Mouse (Mus musculus) forebrain, embryonic 16.5 days (tissue): Measurements from ENCODE around the gene Gm37240. TPM values are rescaled to one million over a fixed set of nuclear protein-coding genes. Genes with fewer than 3 reads are reported as not detected.

Source experiments
- ATAC-seq: fragments of 200-750 bp; cut with Nextera tagmentation; 2 replicates; pipeline ENCODE4 v1.8.0; 2017; ENCODE audit warnings: mild to moderate bottlenecking, moderate library complexity
- H3K27ac ChIP-seq: fragments of 300-500 bp; sonication (generic); 2 replicates; pipeline ENCODE4 v1.5.1; 2014; ENCODE audit warnings: low read length, control low read depth
- H3K27me3 ChIP-seq: fragments of 300-500 bp; sonication (generic); replicated peaks from 2 replicates; pipeline ENCODE4 v1.6.1; 2014; ENCODE audit warnings: low read length; ENCODE audit not compliant: control insufficient read depth, insufficient read depth
- H3K36me3 ChIP-seq: fragments of 300-500 bp; sonication (generic); 2 replicates; pipeline ENCODE4 v1.6.1; 2014; ENCODE audit not compliant: control insufficient read depth, insufficient read depth
- H3K4me1 ChIP-seq: fragments of 300-500 bp; sonication (generic); replicated peaks from 2 replicates; pipeline ENCODE4 v1.6.1; 2014; ENCODE audit warnings: low read length; ENCODE audit not compliant: control insufficient read depth, insufficient read depth
- H3K4me2 ChIP-seq: fragments of 300-500 bp; sonication (generic); 2 replicates; pipeline ENCODE4 v1.6.1; 2014; ENCODE audit warnings: mild to moderate bottlenecking, low read length, control low read depth
- H3K4me3 ChIP-seq: fragments of 300-500 bp; sonication (generic); replicated peaks from 2 replicates; pipeline ENCODE4 v1.5.1; 2014; ENCODE audit warnings: mild to moderate bottlenecking, low read length, control low read depth
- H3K9ac ChIP-seq: fragments of 300-500 bp; sonication (generic); replicated peaks from 2 replicates; pipeline ENCODE4 v1.6.1; 2014; ENCODE audit warnings: low read depth, low read length, control low read depth
- H3K9me3 ChIP-seq: fragments of 300-500 bp; sonication (generic); 2 replicates; pipeline ENCODE4 v1.6.1; 2016; ENCODE audit warnings: low read length; ENCODE audit not compliant: control insufficient read depth
- WGBS: fragments of 180-500 bp; shearing (Covaris S2); extraction: QIAGEN DNeasy Blood & Tissue Kit; methylation state at CpG from one replicate; pipeline ENCODE4 v1.1.7; 2014; 5-methylcytosine and 5-hydroxymethylcytosine counted together
- polyA plus RNA-seq: library from polyadenylated mRNA; unstranded; fragments of >200 nt; fragmentation: Nextera tagmentation; extraction: Ambion mirVana; gene quantifications from 2 replicates; pipeline ENCODE4 v1.2.1, GENCODE M21; 2015

Gene Gm37240
- polyA plus RNA-seq, 1 experiment from 2014 or later, result 1.6 TPM

- Histone ChIP-seq H3K4me3 (no peak overlapping the region), H3K4me1 (no peaks in the 10 kb centered on the region), H3K4me2 (no peak overlapping the region), H3K27me3 (no peaks in the 10 kb centered on the region), H3K36me3 (no peaks in the 10 kb centered on the region), H3K9ac (no peak overlapping the region), H3K27ac (no peak overlapping the region), H3K9me3 (no peaks in the 10 kb centered on the region)
- WGBS, result 29% methylated on average over 5 of the region's 5 CpGs
- ATAC-seq, result no peak
Measured at GRCm38 (mm10) chr3:85364591-85365343, 522.6 kb downstream of the Gm37240 start.

GRCm38 (mm10) chr3:85362883-85363282 is 524.4 kb downstream of the Gm37240 start:
- Histone ChIP-seq H3K9ac (no peak overlapping the region), H3K27ac (no peak overlapping the region), H3K36me3 (no peaks in the 10 kb centered on the region), H3K4me3 (no peak overlapping the region), H3K9me3 (no peaks in the 10 kb centered on the region), H3K4me1 (no peaks in the 10 kb centered on the region), H3K4me2 (no peak overlapping the region), H3K27me3 (no peaks in the 10 kb centered on the region)
- WGBS, result 76% methylated on average over 7 of the region's 7 CpGs
- no peak for ATAC-seq

- H3K27me3 ChIP-seq, result no peaks in the 10 kb centered on the region
- H3K36me3 ChIP-seq, result no peaks in the 10 kb centered on the region
- no peak overlapping the region for H3K27ac ChIP-seq
Measured at GRCm38 (mm10) chr3:85356373-85356772, 530.9 kb downstream of the Gm37240 start.

GRCm38 (mm10) chr3:85348021-85348420 is 539.3 kb downstream of the Gm37240 start:
- Histone ChIP-seq H3K36me3 (no peaks in the 10 kb centered on the region), H3K9me3 (no peaks in the 10 kb centered on the region), H3K27ac (no peak overlapping the region), H3K4me3 (no peak overlapping the region), H3K4me1 (no peaks in the 10 kb centered on the region), H3K9ac (no peak overlapping the region), H3K27me3 (no peaks in the 10 kb centered on the region), H3K4me2 (no peak overlapping the region)
- 88% methylated on average over 6 of the region's 6 CpGs for WGBS
- no peak for ATAC-seq

More at GRCm38 (mm10) chr3:85356373-85356772, 530.9 kb downstream of the Gm37240 start:
- Histone ChIP-seq H3K4me2 (no peak overlapping the region), H3K9me3 (no peaks in the 10 kb centered on the region), H3K9ac (no peak overlapping the region), H3K4me3 (no peak overlapping the region), H3K4me1 (peaks cover 2% of the 10 kb centered on the region; the same call in 1 of the 2 replicates)
- 81% methylated on average over 3 of the region's 3 CpGs for WGBS
- ATAC-seq, result no peak

- no peak for ATAC-seq
- Histone ChIP-seq H3K4me3 (no peak overlapping the region), H3K4me2 (no peak overlapping the region), H3K4me1 (peaks cover 12% of the 10 kb centered on the region), H3K27ac (no peak overlapping the region), H3K36me3 (no peaks in the 10 kb centered on the region), H3K9ac (no peak overlapping the region), H3K9me3 (no peaks in the 10 kb centered on the region), H3K27me3 (no peaks in the 10 kb centered on the region)
- WGBS, result 89% methylated on average over 12 of the region's 12 CpGs
Measured at GRCm38 (mm10) chr3:85341103-85341860, 546.0 kb downstream of the Gm37240 start.

GRCm38 (mm10) chr3:85340491-85340890 is 546.8 kb downstream of the Gm37240 start:
- Histone ChIP-seq H3K4me3 (no peak overlapping the region), H3K27ac (no peak overlapping the region), H3K36me3 (no peaks in the 10 kb centered on the region), H3K9ac (no peak overlapping the region), H3K9me3 (no peaks in the 10 kb centered on the region), H3K27me3 (no peaks in the 10 kb centered on the region), H3K4me2 (no peak overlapping the region), H3K4me1 (peaks cover 12% of the 10 kb centered on the region)
- WGBS, result 91% methylated on average over 3 of the region's 3 CpGs
- ATAC-seq, result no peak

GRCm38 (mm10) chr3:85339926-85340325 is 547.4 kb downstream of the Gm37240 start:
- no peak overlapping the region for H3K4me2 ChIP-seq
- H3K36me3 ChIP-seq, result no peaks in the 10 kb centered on the region
- no peak overlapping the region for H3K4me3 ChIP-seq
- no peak overlapping the region for H3K9ac ChIP-seq
- no peak for ATAC-seq
- H3K27ac ChIP-seq, result no peak overlapping the region
- WGBS, result 71% methylated on average over 2 of the region's 2 CpGs
- peaks cover 12% of the 10 kb centered on the region for H3K4me1 ChIP-seq
- no peaks in the 10 kb centered on the region for H3K9me3 ChIP-seq
- H3K27me3 ChIP-seq, result no peaks in the 10 kb centered on the region

- H3K27ac ChIP-seq, result no peak overlapping the region
- H3K27me3 ChIP-seq, result no peaks in the 10 kb centered on the region
- H3K9me3 ChIP-seq, result no peaks in the 10 kb centered on the region
- H3K4me1 ChIP-seq, result peaks cover 12% of the 10 kb centered on the region
- no peaks in the 10 kb centered on the region for H3K36me3 ChIP-seq
- H3K4me2 ChIP-seq, result no peak overlapping the region
- WGBS, result 49% methylated on average over 10 of the region's 10 CpGs
- H3K9ac ChIP-seq, result no peak overlapping the region
- ATAC-seq, result peak; percentile 85
- no peak overlapping the region for H3K4me3 ChIP-seq
Measured at GRCm38 (mm10) chr3:85339269-85339820, 548.0 kb downstream of the Gm37240 start.

- Histone ChIP-seq H3K36me3 (no peaks in the 10 kb centered on the region), H3K27me3 (no peaks in the 10 kb centered on the region), H3K9ac (no peak overlapping the region), H3K4me2 (no peak overlapping the region), H3K27ac (no peak overlapping the region), H3K4me1 (peaks cover 12% of the 10 kb centered on the region), H3K9me3 (no peaks in the 10 kb centered on the region), H3K4me3 (no peak overlapping the region)
- WGBS, result 24% methylated on average over 3 of the region's 3 CpGs
- ATAC-seq, result 0 out of 2 replicates have a peak, but pooled peaks have one; percentile 49
Measured at GRCm38 (mm10) chr3:85338755-85339095, 548.6 kb downstream of the Gm37240 start.
